Mouse (Mus musculus) embryonic facial prominence, embryonic 15.5 days (tissue): ENCODE data around the gene Myzap. TPM values are rescaled to one million over a fixed set of nuclear protein-coding genes. Genes with fewer than 3 reads are reported as not detected.
"Not testable (repeated sequence)": the region's sequence is repeated elsewhere in the genome, so short reads cannot be mapped to it uniquely, and the experiment has no call there.

Source experiments
- ATAC-seq: fragments of 200-750 bp; cut with Nextera tagmentation; 2 replicates; pipeline ENCODE4 v1.8.0; 2017; ENCODE audit warnings: low read depth, moderate TSS enrichment; ENCODE audit not compliant: insufficient number of reproducible peaks, low FRiP score, low TSS enrichment
- H3K27ac ChIP-seq: fragments of 300-500 bp; sonication (generic); replicated peaks from 2 replicates; pipeline ENCODE4 v1.5.1; 2015; ENCODE audit warnings: mild to moderate bottlenecking, inconsistent platforms
- H3K27me3 ChIP-seq: fragments of 300-500 bp; sonication (generic); 2 replicates; pipeline ENCODE4 v1.6.1; 2015; ENCODE audit warnings: inconsistent platforms
- H3K36me3 ChIP-seq: fragments of 300-500 bp; sonication (generic); 2 replicates; pipeline ENCODE4 v1.6.1; 2015; ENCODE audit warnings: mild to moderate bottlenecking, inconsistent platforms
- H3K4me1 ChIP-seq: fragments of 300-500 bp; sonication (generic); 2 replicates; pipeline ENCODE4 v1.6.1; 2015; ENCODE audit warnings: inconsistent platforms
- H3K4me2 ChIP-seq: fragments of 300-500 bp; sonication (generic); replicated peaks from 2 replicates; pipeline ENCODE4 v1.6.1; 2015; ENCODE audit warnings: mild to moderate bottlenecking, inconsistent platforms
- H3K4me3 ChIP-seq: fragments of 300-500 bp; sonication (generic); replicated peaks from 2 replicates; pipeline ENCODE4 v1.5.1; 2015; ENCODE audit warnings: mild to moderate bottlenecking, inconsistent platforms
- H3K9ac ChIP-seq: fragments of 300-500 bp; sonication (generic); 2 replicates; pipeline ENCODE4 v1.6.1; 2015; ENCODE audit warnings: inconsistent platforms
- H3K9me3 ChIP-seq: fragments of 300-500 bp; sonication (generic); replicated peaks from 2 replicates; pipeline ENCODE4 v1.6.1; 2016; ENCODE audit warnings: inconsistent platforms
- WGBS: fragments of 180-500 bp; shearing (Covaris S2); methylation state at CpG from one replicate; pipeline ENCODE4 v1.1.7; 2015; 5-methylcytosine and 5-hydroxymethylcytosine counted together
- polyA plus RNA-seq: library from polyadenylated mRNA; unstranded; fragments of >200 nt; fragmentation: Nextera tagmentation; extraction: Ambion mirVana; gene quantifications from 2 replicates; pipeline ENCODE4 v1.2.1, GENCODE M21; 2015

The Myzap gene
- polyA plus RNA-seq, 1 experiment from 2014 or later = 15.5 TPM

DNA sequence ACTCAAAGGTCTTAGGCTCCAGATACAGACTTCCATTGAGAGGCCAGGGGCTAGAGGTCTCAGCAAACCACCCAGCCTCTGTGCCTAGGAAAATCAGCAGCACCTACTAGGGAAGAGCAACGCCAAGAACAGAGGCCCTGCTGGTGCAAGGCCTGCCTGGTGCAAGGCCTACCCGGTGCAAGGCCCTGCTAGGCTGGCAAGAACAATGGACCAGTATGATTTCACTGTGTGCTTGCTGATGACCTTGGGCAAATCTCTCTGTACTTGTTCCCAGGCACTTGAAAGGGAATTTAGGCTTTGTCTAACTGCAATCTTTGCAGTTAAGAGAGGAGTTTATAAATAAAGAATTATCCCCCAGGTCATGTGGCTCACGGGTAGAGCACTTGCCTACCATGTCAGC lies 30.4 kb upstream of the Myzap start:
- Histone ChIP-seq H3K9me3 (no peaks in the 10 kb centered on the region), H3K4me3 (no peak overlapping the region), H3K4me2 (no peak overlapping the region), H3K36me3 (no peaks in the 10 kb centered on the region), H3K27me3 (no peaks in the 10 kb centered on the region), H3K9ac (no peak overlapping the region), H3K27ac (no peak overlapping the region), H3K4me1 (0 out of 2 replicates have a peak, but pooled peaks cover 3% of the 10 kb centered on the region)
- ATAC-seq = no peak
- whole genome bisulfite sequencing = 65% methylated on average over 3 of the region's 3 CpGs

DNA sequence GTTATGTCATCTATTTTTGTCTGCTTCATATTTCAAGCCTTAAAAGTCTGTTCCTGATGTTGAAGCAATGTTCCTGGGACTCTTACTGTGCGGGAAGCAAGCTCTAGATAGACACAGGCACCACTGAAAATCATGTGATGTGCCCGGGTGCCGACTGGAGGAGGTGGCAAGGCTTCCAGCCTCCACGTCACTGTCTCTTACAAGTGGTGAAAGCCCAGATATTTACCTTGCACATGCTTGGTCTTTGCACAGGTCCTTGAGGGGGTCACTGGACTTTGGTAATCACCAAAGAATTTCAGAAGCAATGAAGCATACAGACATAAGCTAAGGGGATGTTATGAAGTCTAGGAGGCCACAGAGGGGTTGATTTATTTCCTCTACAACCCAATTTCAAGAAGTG lies 29.8 kb upstream of the Myzap start:
- Histone ChIP-seq H3K9ac (no peak overlapping the region), H3K4me2 (no peak overlapping the region), H3K27me3 (no peaks in the 10 kb centered on the region), H3K4me3 (no peak overlapping the region), H3K4me1 (0 out of 2 replicates have a peak, but pooled peaks cover 3% of the 10 kb centered on the region), H3K27ac (no peak overlapping the region), H3K9me3 (no peaks in the 10 kb centered on the region), H3K36me3 (no peaks in the 10 kb centered on the region)
- 85% methylated on average over 4 of the region's 4 CpGs for WGBS
- ATAC-seq = no peak

DNA sequence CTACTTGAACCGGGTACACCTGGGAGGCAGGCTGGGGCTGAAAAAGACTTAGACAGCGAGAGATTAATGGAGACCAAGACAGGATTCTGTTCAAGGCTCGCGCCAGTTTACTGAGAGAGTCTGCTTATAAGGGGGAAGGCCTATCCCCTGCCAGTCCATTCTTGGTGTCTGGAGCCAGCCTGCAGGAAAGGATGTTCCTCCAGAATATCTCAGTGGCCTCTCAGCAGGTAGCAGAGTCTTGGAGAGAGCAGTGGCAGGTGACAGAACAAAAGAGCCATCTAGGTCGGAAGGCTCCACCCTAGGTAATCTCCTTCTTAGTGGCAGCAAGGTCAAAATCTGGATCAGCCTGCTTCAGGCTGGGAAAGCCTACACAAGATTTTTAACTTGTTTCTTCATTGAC lies 28.0 kb upstream of the Myzap start:
- H3K9me3 ChIP-seq, ATAC-seq, H3K27me3 ChIP-seq, H3K4me1 ChIP-seq, H3K4me2 ChIP-seq, H3K9ac ChIP-seq, H3K4me3 ChIP-seq, H3K36me3 ChIP-seq, H3K27ac ChIP-seq: not testable (repeated sequence)
- WGBS = 86% methylated on average over 5 of the region's 5 CpGs

- 49% methylated on average over 8 of the region's 8 CpGs for WGBS
- Histone ChIP-seq H3K9ac (no peak overlapping the region), H3K4me2 (no peak overlapping the region), H3K36me3 (no peaks in the 10 kb centered on the region), H3K4me3 (no peak overlapping the region), H3K27me3 (no peaks in the 10 kb centered on the region), H3K9me3 (no peaks in the 10 kb centered on the region), H3K27ac (no peak overlapping the region), H3K4me1 (no peaks in the 10 kb centered on the region)
- no peak for ATAC-seq
Observed at GRCm38 (mm10) chr9:71617363-71617762, 25.2 kb upstream of the Myzap start.

- Histone ChIP-seq H3K27ac (no peak overlapping the region), H3K9me3 (no peaks in the 10 kb centered on the region), H3K4me3 (no peak overlapping the region), H3K36me3 (no peaks in the 10 kb centered on the region), H3K27me3 (no peaks in the 10 kb centered on the region), H3K4me2 (no peak overlapping the region), H3K4me1 (no peaks in the 10 kb centered on the region), H3K9ac (no peak overlapping the region)
- 9% methylated on average over 3 of the region's 3 CpGs for WGBS
- ATAC-seq = no peak; the same call in 1 of the 2 replicates
Observed at GRCm38 (mm10) chr9:71616185-71616584, 24.0 kb upstream of the Myzap start.

- Histone ChIP-seq H3K9me3 (no peaks in the 10 kb centered on the region), H3K27ac (no peak overlapping the region), H3K4me3 (no peak overlapping the region), H3K27me3 (no peaks in the 10 kb centered on the region), H3K4me1 (peaks cover 3% of the 10 kb centered on the region; the same call in 1 of the 2 replicates), H3K9ac (no peak overlapping the region), H3K4me2 (no peak overlapping the region), H3K36me3 (no peaks in the 10 kb centered on the region)
- 26% methylated on average over 2 of the region's 2 CpGs for WGBS
- ATAC-seq = no peak
Observed at GRCm38 (mm10) chr9:71614643-71615042, 22.5 kb upstream of the Myzap start.

DNA sequence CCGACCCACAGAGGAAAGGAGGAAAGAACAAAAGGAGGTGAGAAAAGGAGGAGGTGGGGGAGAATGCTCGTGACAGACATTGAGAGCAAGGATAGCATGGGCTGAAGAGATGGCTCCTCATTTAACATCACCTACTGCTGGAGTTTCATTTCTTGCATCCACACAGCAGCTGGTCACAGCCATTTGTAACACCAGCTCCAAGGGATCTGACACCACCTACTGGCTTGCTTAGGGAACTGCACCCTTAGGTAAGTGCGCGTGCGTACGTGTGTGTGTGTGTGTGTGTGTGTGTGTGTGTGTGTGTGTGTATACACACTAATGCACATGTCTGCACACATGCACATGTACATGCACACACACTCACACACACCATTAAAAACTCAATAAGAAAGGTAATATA lies 20.8 kb upstream of the Myzap start:
- no peaks in the 10 kb centered on the region for H3K27me3 ChIP-seq
- H3K9ac ChIP-seq = no peak overlapping the region
- H3K4me3 ChIP-seq = no peak overlapping the region
- no peaks in the 10 kb centered on the region for H3K36me3 ChIP-seq
- no peak overlapping the region for H3K4me2 ChIP-seq
- no peak overlapping the region for H3K27ac ChIP-seq
- peaks cover 11% of the 10 kb centered on the region; the same call in 1 of the 2 replicates for H3K4me1 ChIP-seq
- H3K9me3 ChIP-seq = no peaks in the 10 kb centered on the region
- ATAC-seq = no peak
- WGBS = 87% methylated on average over 6 of the region's 6 CpGs

DNA sequence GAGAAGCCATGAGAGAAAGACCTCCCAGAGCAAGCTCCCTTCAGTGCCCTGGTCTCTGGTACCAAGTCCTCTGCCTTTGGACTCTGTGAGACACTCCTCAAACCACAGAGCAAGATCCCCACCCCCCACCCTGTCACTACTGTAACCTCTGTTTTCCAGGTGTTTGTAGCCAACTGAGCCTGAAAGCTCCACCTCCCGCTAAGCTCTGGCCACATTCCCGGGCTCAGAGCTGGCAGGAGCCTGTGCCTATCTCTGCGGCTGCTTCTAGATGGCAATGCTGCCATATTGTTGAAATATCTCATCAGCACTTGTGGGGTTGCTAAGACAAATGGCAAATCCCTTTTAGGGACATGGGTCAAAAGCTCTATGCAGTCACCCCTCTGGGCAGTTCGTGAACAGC lies 19.7 kb upstream of the Myzap start:
- Histone ChIP-seq H3K9ac (no peak overlapping the region), H3K27ac (no peak overlapping the region), H3K4me2 (no peak overlapping the region), H3K9me3 (no peaks in the 10 kb centered on the region), H3K36me3 (no peaks in the 10 kb centered on the region), H3K4me3 (no peak overlapping the region), H3K27me3 (no peaks in the 10 kb centered on the region), H3K4me1 (peaks cover 11% of the 10 kb centered on the region; the same call in 1 of the 2 replicates)
- ATAC-seq = no peak
- WGBS = 68% methylated on average over 4 of the region's 4 CpGs

DNA sequence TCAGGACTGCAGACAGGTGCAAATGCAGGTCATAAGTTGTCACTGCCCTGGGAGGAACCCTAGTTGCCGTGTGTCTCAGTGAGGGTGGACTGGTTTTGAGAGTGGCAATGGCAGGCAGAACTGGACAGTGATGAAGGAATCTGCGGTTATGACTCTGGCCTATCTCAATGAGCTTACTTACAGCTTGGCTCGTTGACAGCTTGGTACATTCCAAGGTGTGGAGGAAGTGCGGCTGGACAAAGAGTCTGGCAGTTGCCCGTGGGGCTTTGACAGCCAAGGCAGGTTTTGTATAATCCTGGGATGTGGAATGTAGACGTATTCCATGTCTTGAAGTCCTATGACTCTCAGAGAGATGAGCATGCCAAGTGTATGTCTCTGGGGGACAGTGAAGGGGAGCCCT lies 16.9 kb upstream of the Myzap start:
- no peak overlapping the region for H3K27ac ChIP-seq
- H3K9ac ChIP-seq = no peak overlapping the region
- WGBS = 54% methylated on average over 6 of the region's 6 CpGs
- H3K27me3 ChIP-seq = no peaks in the 10 kb centered on the region
- H3K9me3 ChIP-seq = no peaks in the 10 kb centered on the region
- no peak for ATAC-seq
- H3K4me3 ChIP-seq = no peak overlapping the region
- peaks cover 11% of the 10 kb centered on the region; the same call in 1 of the 2 replicates for H3K4me1 ChIP-seq
- no peak overlapping the region for H3K4me2 ChIP-seq
- H3K36me3 ChIP-seq = no peaks in the 10 kb centered on the region

DNA sequence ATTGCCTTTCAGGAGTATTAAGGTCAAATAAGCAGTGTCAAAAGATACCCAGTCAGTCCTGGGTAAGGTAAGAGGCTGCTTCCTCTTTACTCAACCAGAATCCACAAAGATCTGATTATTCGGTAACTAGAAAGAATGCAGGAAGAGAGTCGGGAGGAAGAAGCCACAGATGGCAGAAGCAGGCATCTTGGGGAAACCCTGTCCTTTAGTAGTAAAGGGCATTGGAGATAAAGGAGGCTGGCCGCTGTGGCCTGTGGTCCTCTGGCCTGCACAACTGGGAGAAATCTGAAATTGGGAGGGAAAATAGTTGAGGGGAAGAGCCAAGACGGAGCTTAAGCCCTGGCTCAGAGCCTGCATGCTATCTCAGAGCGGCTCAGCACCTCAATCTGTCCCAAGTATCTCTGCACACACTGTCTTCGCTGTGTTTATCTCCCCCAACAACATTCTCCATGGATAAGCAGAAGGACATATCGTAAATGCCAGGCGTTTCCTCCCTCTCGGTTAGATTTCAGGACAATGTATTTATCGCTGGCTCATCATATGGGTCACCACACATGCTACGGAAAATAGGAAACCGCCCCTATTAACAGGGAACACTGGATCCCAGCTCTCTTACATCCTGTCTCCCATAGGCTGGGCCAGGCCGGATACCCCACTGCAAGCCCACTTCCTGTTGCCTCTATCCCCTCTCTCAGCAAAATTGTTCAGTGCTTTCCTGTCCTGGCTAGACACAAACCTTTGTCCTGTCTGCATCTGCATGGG lies 14.3 kb upstream of the Myzap start:
- Histone ChIP-seq H3K9ac (no peak overlapping the region), H3K36me3 (no peaks in the 10 kb centered on the region), H3K4me3 (no peak overlapping the region), H3K9me3 (no peaks in the 10 kb centered on the region), H3K27ac (no peak overlapping the region; the same call in 1 of the 2 replicates), H3K4me2 (no peak overlapping the region), H3K4me1 (peaks cover 11% of the 10 kb centered on the region; the same call in 1 of the 2 replicates), H3K27me3 (no peaks in the 10 kb centered on the region)
- WGBS = 67% methylated on average over 13 of the region's 13 CpGs
- ATAC-seq = no peak

DNA sequence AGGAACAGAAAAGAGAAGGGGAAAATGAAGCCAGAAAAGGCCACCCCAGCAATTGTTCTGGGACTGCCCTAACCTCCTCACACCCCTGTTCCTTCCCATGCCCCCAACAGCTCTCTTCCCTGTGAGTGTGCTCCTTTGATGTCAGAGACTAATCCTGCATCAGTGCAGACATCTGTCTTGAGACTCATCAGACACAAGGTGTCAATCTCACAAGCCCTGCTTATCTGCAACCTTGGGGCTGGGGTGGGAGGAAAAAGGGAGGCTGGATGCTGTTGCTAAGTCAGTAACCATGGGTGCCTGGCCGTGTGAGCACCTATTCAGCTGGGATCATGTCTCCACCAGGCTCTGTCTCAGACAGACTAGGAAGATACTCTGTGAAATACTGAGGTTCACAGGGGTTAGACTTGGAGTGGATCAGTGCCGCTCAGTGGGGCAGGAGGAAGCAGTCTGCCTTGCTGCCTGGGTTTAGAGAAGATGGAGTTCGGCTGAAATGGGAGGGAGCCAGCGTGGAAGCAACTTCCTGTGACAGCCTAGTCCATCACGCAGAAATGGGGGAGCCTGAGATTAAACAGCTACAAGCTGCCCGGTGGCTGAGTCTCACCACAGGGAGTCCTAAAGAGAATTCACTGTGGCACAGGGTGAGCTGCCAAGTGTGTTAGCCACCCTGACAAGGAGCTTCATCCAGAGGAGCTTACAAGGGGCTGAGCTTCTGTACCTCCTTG lies 12.9 kb upstream of the Myzap start:
- WGBS = 40% methylated on average over 6 of the region's 6 CpGs
- no peak overlapping the region for H3K4me2 ChIP-seq
- no peaks in the 10 kb centered on the region for H3K36me3 ChIP-seq
- no peak overlapping the region for H3K27ac ChIP-seq
- H3K9ac ChIP-seq = no peak overlapping the region
- no peaks in the 10 kb centered on the region for H3K9me3 ChIP-seq
- H3K4me1 ChIP-seq = peaks cover 11% of the 10 kb centered on the region; the same call in 1 of the 2 replicates
- H3K4me3 ChIP-seq = no peak overlapping the region
- no peaks in the 10 kb centered on the region for H3K27me3 ChIP-seq
- no peak for ATAC-seq
